Mouse (Mus musculus) C2C12 (cell line): ENCODE data around the gene Zfp821.

Source experiments
- CTCF ChIP-seq: IDR thresholded peaks from one replicate; pipeline ENCODE4 v1.5.1; 2011; ENCODE audit not compliant: control insufficient read depth, insufficient read depth, insufficient read length
- MAX ChIP-seq: IDR thresholded peaks from one replicate; pipeline ENCODE4 v1.6.1; 2011; ENCODE audit warnings: mild to moderate bottlenecking, control low read depth

GRCm38 (mm10) chr8:109672656-109673055 lies 32.7 kb upstream of the Zfp821 start:
- TF ChIP-seq CTCF (no peak), MAX (no peak)
